Mouse (Mus musculus) lung, embryonic 15.5 days (tissue): ENCODE measurements at regions not wholly inside any gene's neighbourhood (a gene's known extent, or its start where the extent isn't known, plus 50 kb on each side); places are given as distances from the start of the nearest gene placed in this dataset.

Experiments
- ATAC-seq: fragments of 200-750 bp; cut with Nextera tagmentation; 2 replicates; pipeline ENCODE4 v1.8.0; 2017; ENCODE audit warnings: moderate number of reproducible peaks, borderline replicate concordance; ENCODE audit not compliant: low FRiP score, low TSS enrichment; ENCODE audit errors: extremely low read depth
- H3K27ac ChIP-seq: fragments of 300-500 bp; sonication (generic); 2 replicates; pipeline ENCODE4 v1.5.1; 2015; ENCODE audit warnings: moderate library complexity, mild to moderate bottlenecking, inconsistent platforms
- H3K27me3 ChIP-seq: fragments of 300-500 bp; sonication (generic); 2 replicates; pipeline ENCODE4 v1.6.1; 2015; ENCODE audit warnings: inconsistent platforms
- H3K36me3 ChIP-seq: fragments of 300-500 bp; sonication (generic); 2 replicates; pipeline ENCODE4 v1.6.1; 2015; ENCODE audit warnings: inconsistent platforms
- H3K4me1 ChIP-seq: fragments of 300-500 bp; sonication (generic); 2 replicates; pipeline ENCODE4 v1.6.1; 2015; ENCODE audit warnings: inconsistent platforms
- H3K4me2 ChIP-seq: fragments of 300-500 bp; sonication (generic); 2 replicates; pipeline ENCODE4 v1.6.1; 2015; ENCODE audit warnings: inconsistent platforms, mild to moderate bottlenecking, moderate library complexity
- H3K4me3 ChIP-seq: fragments of 300-500 bp; sonication (generic); 2 replicates; pipeline ENCODE4 v1.5.1; 2015; ENCODE audit warnings: mild to moderate bottlenecking, inconsistent platforms
- H3K9ac ChIP-seq: fragments of 300-500 bp; sonication (generic); 2 replicates; pipeline ENCODE4 v1.6.1; 2015; ENCODE audit warnings: inconsistent platforms
- H3K9me3 ChIP-seq: fragments of 300-500 bp; sonication (generic); 2 replicates; pipeline ENCODE4 v1.6.1; 2016; ENCODE audit warnings: inconsistent platforms
- WGBS: fragments of 180-500 bp; shearing (Covaris S2); methylation state at CpG from one replicate; pipeline ENCODE4 v1.1.7; 2015; 5-methylcytosine and 5-hydroxymethylcytosine counted together

DNA sequence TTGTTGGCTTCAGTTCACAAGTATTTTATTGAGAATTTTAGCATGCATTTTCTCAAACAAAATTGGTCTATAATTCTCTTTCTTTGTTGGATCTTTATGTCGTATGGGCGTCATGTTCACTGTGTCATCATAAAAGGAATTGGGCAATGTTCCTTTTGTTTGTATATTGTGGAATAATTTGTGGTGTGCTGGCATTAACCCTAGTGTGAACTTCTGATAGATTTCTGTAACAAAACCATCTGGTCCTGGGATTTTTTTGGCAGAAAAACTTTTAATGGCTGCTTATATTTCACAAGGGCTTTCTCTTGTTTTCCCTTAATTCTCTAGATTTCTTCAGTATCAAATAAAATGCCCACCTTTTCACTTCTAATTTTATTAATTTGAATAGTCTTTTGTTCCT is 278.7 kb downstream of the Slitrk1 start:
- H3K27ac ChIP-seq = no peak overlapping the region
- H3K4me3 ChIP-seq = no peak overlapping the region
- WGBS = 64% methylated on average over 2 of the region's 2 CpGs
- no peaks in the 10 kb centered on the region for H3K36me3 ChIP-seq
- no peaks in the 10 kb centered on the region for H3K27me3 ChIP-seq
- H3K4me2 ChIP-seq = no peak overlapping the region
- no peak overlapping the region for H3K9ac ChIP-seq
- ATAC-seq = no peak
- H3K9me3 ChIP-seq = no peaks in the 10 kb centered on the region
- no peaks in the 10 kb centered on the region for H3K4me1 ChIP-seq

GRCm38 (mm10) chr14:108610028-108610427 is 303.9 kb downstream of the Slitrk1 start:
- no peaks in the 10 kb centered on the region for H3K36me3 ChIP-seq
- no peak overlapping the region for H3K4me3 ChIP-seq
- no peak overlapping the region for H3K9ac ChIP-seq
- H3K4me1 ChIP-seq = no peaks in the 10 kb centered on the region
- H3K4me2 ChIP-seq = no peak overlapping the region
- no peaks in the 10 kb centered on the region for H3K9me3 ChIP-seq
- 75% methylated on average over 1 of the region's 1 CpGs for WGBS
- H3K27me3 ChIP-seq = no peaks in the 10 kb centered on the region
- no peak overlapping the region for H3K27ac ChIP-seq
- ATAC-seq = no peak
